Mouse (Mus musculus): ENCODE measurements around the gene Trim47. TPM values are rescaled to one million over a fixed set of nuclear protein-coding genes. Genes with fewer than 3 reads are reported as not detected.

Gene Trim47
- polyA plus RNA-seq, 1 experiment, result not detected

- Histone ChIP-seq H3K27ac (ENCODE audit: insufficient read depth, low read depth, low read length) (no peak overlapping the region), H3K4me3 (ENCODE audit: insufficient read depth, low read depth, low read length) (no peak overlapping the region), H3K4me1 (ENCODE audit: control insufficient read depth, insufficient read depth, low read length) (peaks cover 5% of the 10 kb centered on the region)
- WGBS, result 77% methylated on average over 23 of the region's 23 CpGs
- TF ChIP-seq POLR2A (IDR thresholded peaks at IDR 0.05; ENCODE audit: insufficient read depth, low read depth, low read length) (no peak), CTCF (IDR thresholded peaks at IDR 0.05; ENCODE audit: insufficient read depth, low read depth, low read length) (no peak)
Measured at GRCm38 (mm10) chr11:116064187-116064867, 62.7 kb downstream of the Trim47 start.

- Histone ChIP-seq H3K27ac (ENCODE audit: insufficient read depth, low read depth, low read length) (no peak overlapping the region), H3K4me3 (ENCODE audit: insufficient read depth, low read depth, low read length) (no peak overlapping the region), H3K4me1 (ENCODE audit: control insufficient read depth, insufficient read depth, low read length) (peaks cover 9% of the 10 kb centered on the region)
- 42% methylated on average over 13 of the region's 13 CpGs for WGBS
- TF ChIP-seq CTCF (IDR thresholded peaks at IDR 0.05; ENCODE audit: insufficient read depth, low read depth, low read length), result no peak
- no peak for TF ChIP-seq POLR2A (IDR thresholded peaks at IDR 0.05; ENCODE audit: insufficient read depth, low read depth, low read length)
Measured at GRCm38 (mm10) chr11:116063562-116063961, 63.4 kb downstream of the Trim47 start.

GRCm38 (mm10) chr11:116062521-116062920 lies 64.5 kb downstream of the Trim47 start:
- no peak overlapping the region for H3K27ac ChIP-seq (ENCODE audit: insufficient read depth, low read depth, low read length)
- H3K4me1 ChIP-seq (ENCODE audit: control insufficient read depth, insufficient read depth, low read length), result 0 out of 2 replicates have a peak, but pooled peaks cover 4% of the 10 kb centered on the region
- H3K4me3 ChIP-seq (ENCODE audit: insufficient read depth, low read depth, low read length), result no peak overlapping the region
- 55% methylated on average over 8 of the region's 8 CpGs for WGBS
- TF ChIP-seq POLR2A (IDR thresholded peaks at IDR 0.05; ENCODE audit: insufficient read depth, low read depth, low read length), result no peak
- no peak for TF ChIP-seq CTCF (IDR thresholded peaks at IDR 0.05; ENCODE audit: insufficient read depth, low read depth, low read length)

GRCm38 (mm10) chr11:116061641-116062415 lies 65.2 kb downstream of the Trim47 start:
- no peak for TF ChIP-seq CTCF (IDR thresholded peaks at IDR 0.05; ENCODE audit: insufficient read depth, low read depth, low read length)
- TF ChIP-seq POLR2A (IDR thresholded peaks at IDR 0.05; ENCODE audit: insufficient read depth, low read depth, low read length), result no peak
- no peak overlapping the region for H3K27ac ChIP-seq (ENCODE audit: insufficient read depth, low read depth, low read length)
- H3K4me1 ChIP-seq (ENCODE audit: control insufficient read depth, insufficient read depth, low read length), result 0 out of 2 replicates have a peak, but pooled peaks cover 4% of the 10 kb centered on the region
- no peak overlapping the region for H3K4me3 ChIP-seq (ENCODE audit: insufficient read depth, low read depth, low read length)
- WGBS, result 90% methylated on average over 13 of the region's 13 CpGs

GRCm38 (mm10) chr11:116060596-116060995 lies 66.4 kb downstream of the Trim47 start:
- TF ChIP-seq CTCF (IDR thresholded peaks at IDR 0.05; ENCODE audit: insufficient read depth, low read depth, low read length) (no peak), POLR2A (IDR thresholded peaks at IDR 0.05; ENCODE audit: insufficient read depth, low read depth, low read length) (no peak)
- WGBS, result 91% methylated on average over 9 of the region's 9 CpGs
- 0 out of 2 replicates have a peak, but pooled peaks cover 4% of the 10 kb centered on the region for H3K4me1 ChIP-seq (ENCODE audit: control insufficient read depth, insufficient read depth, low read length)
- H3K27ac ChIP-seq (ENCODE audit: insufficient read depth, low read depth, low read length), result no peak overlapping the region
- H3K4me3 ChIP-seq (ENCODE audit: insufficient read depth, low read depth, low read length), result no peak overlapping the region

GRCm38 (mm10) chr11:116059691-116060025 lies 67.4 kb downstream of the Trim47 start:
- WGBS, result 91% methylated on average over 11 of the region's 11 CpGs
- H3K4me3 ChIP-seq (ENCODE audit: insufficient read depth, low read depth, low read length), result no peak overlapping the region
- TF ChIP-seq POLR2A (IDR thresholded peaks at IDR 0.05; ENCODE audit: insufficient read depth, low read depth, low read length), result no peak
- TF ChIP-seq CTCF (IDR thresholded peaks at IDR 0.05; ENCODE audit: insufficient read depth, low read depth, low read length), result no peak
- no peak overlapping the region for H3K27ac ChIP-seq (ENCODE audit: insufficient read depth, low read depth, low read length)
- 0 out of 2 replicates have a peak, but pooled peaks cover 4% of the 10 kb centered on the region for H3K4me1 ChIP-seq (ENCODE audit: control insufficient read depth, insufficient read depth, low read length)

GRCm38 (mm10) chr11:116058868-116059690 lies 67.9 kb downstream of the Trim47 start:
- H3K27ac ChIP-seq (ENCODE audit: insufficient read depth, low read depth, low read length), result no peak overlapping the region
- no peak overlapping the region for H3K4me3 ChIP-seq (ENCODE audit: insufficient read depth, low read depth, low read length)
- TF ChIP-seq POLR2A (IDR thresholded peaks at IDR 0.05; ENCODE audit: insufficient read depth, low read depth, low read length), result no peak
- TF ChIP-seq CTCF (IDR thresholded peaks at IDR 0.05; ENCODE audit: insufficient read depth, low read depth, low read length), result no peak
- 0 out of 2 replicates have a peak, but pooled peaks cover 4% of the 10 kb centered on the region for H3K4me1 ChIP-seq (ENCODE audit: control insufficient read depth, insufficient read depth, low read length)
- 86% methylated on average over 17 of the region's 17 CpGs for WGBS

- Histone ChIP-seq H3K4me1 (ENCODE audit: control insufficient read depth, insufficient read depth, low read length) (0 out of 2 replicates have a peak, but pooled peaks cover 4% of the 10 kb centered on the region), H3K4me3 (ENCODE audit: insufficient read depth, low read depth, low read length) (no peak overlapping the region), H3K27ac (ENCODE audit: insufficient read depth, low read depth, low read length) (no peak overlapping the region)
- no peak for TF ChIP-seq CTCF (IDR thresholded peaks at IDR 0.05; ENCODE audit: insufficient read depth, low read depth, low read length)
- TF ChIP-seq POLR2A (IDR thresholded peaks at IDR 0.05; ENCODE audit: insufficient read depth, low read depth, low read length), result no peak
- WGBS, result 60% methylated on average over 12 of the region's 12 CpGs
Measured at GRCm38 (mm10) chr11:116058022-116058614, 68.9 kb downstream of the Trim47 start.

Data from olfactory bulb, adult 2 months (tissue).